Mouse (Mus musculus) forebrain, embryonic 15.5 days (tissue): ENCODE measurements at regions not wholly inside any gene's neighbourhood (a gene's known extent, or its start where the extent isn't known, plus 50 kb on each side); places are given as distances from the start of the nearest gene placed in this dataset.

Experiments used
- ATAC-seq: fragments of 200-750 bp; cut with Nextera tagmentation; replicated peaks from 2 replicates; pipeline ENCODE4 v1.8.0; 2017; ENCODE audit warnings: mild to moderate bottlenecking, moderate TSS enrichment, moderate library complexity
- H3K27ac ChIP-seq: fragments of 300-500 bp; sonication (generic); replicated peaks from 2 replicates; pipeline ENCODE4 v1.5.1; 2015; ENCODE audit warnings: mild to moderate bottlenecking, inconsistent platforms
- H3K27me3 ChIP-seq: fragments of 300-500 bp; sonication (generic); 2 replicates; pipeline ENCODE4 v1.6.1; 2015; ENCODE audit warnings: inconsistent platforms
- H3K36me3 ChIP-seq: fragments of 300-500 bp; sonication (generic); 2 replicates; pipeline ENCODE4 v1.6.1; 2015; ENCODE audit warnings: mild to moderate bottlenecking, inconsistent platforms
- H3K4me1 ChIP-seq: fragments of 300-500 bp; sonication (generic); 2 replicates; pipeline ENCODE4 v1.6.1; 2015; ENCODE audit warnings: inconsistent platforms
- H3K4me2 ChIP-seq: fragments of 300-500 bp; sonication (generic); replicated peaks from 2 replicates; pipeline ENCODE4 v1.6.1; 2015; ENCODE audit warnings: mild to moderate bottlenecking, inconsistent platforms
- H3K4me3 ChIP-seq: fragments of 300-500 bp; sonication (generic); 2 replicates; pipeline ENCODE4 v1.5.1; 2015; ENCODE audit warnings: mild to moderate bottlenecking, inconsistent platforms
- H3K9ac ChIP-seq: fragments of 300-500 bp; sonication (generic); replicated peaks from 2 replicates; pipeline ENCODE4 v1.6.1; 2015; ENCODE audit warnings: mild to moderate bottlenecking, inconsistent platforms
- H3K9me3 ChIP-seq: fragments of 300-500 bp; sonication (generic); 2 replicates; pipeline ENCODE4 v1.6.1; 2016; ENCODE audit warnings: inconsistent platforms
- WGBS: fragments of 180-500 bp; shearing (Covaris S2); methylation state at CpG from one replicate; pipeline ENCODE4 v1.1.7; 2015; ENCODE audit warnings: mixed read lengths; 5-methylcytosine and 5-hydroxymethylcytosine counted together

- Histone ChIP-seq H3K4me2 (no peak overlapping the region), H3K27me3 (no peaks in the 10 kb centered on the region), H3K27ac (no peak overlapping the region), H3K9me3 (no peaks in the 10 kb centered on the region), H3K36me3 (no peaks in the 10 kb centered on the region), H3K9ac (no peak overlapping the region), H3K4me3 (no peak overlapping the region), H3K4me1 (no peaks in the 10 kb centered on the region)
- no peak for ATAC-seq
These were observed 1010.2 kb downstream of the Slitrk1 start for GRCm38 (mm10) chr14:107903717-107904116.

DNA sequence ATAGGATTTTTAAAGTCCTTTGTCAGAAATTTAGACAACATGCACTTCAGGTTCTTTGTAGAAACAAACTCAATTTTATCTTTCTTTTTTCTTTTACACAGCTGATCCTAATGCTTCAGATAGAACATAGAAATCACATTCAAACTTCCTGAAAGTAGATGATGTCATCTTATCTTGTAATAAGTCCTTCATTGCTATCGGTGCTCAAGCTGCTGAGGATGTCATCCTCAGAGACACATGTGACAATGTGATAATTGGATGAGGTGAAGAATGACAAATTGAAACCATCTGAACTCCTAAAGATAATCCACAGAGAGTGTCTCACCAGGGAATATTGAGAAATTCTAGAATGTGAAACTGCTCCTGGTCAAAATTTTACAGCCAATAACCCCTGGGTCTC lies 1012.1 kb downstream of the Slitrk1 start:
- Histone ChIP-seq H3K9ac (no peak overlapping the region), H3K27ac (no peak overlapping the region), H3K4me3 (no peak overlapping the region), H3K4me2 (no peak overlapping the region), H3K27me3 (no peaks in the 10 kb centered on the region), H3K9me3 (no peaks in the 10 kb centered on the region), H3K4me1 (no peaks in the 10 kb centered on the region), H3K36me3 (no peaks in the 10 kb centered on the region)
- no peak for ATAC-seq
- 66% methylated on average over 1 of the region's 1 CpGs for WGBS

DNA sequence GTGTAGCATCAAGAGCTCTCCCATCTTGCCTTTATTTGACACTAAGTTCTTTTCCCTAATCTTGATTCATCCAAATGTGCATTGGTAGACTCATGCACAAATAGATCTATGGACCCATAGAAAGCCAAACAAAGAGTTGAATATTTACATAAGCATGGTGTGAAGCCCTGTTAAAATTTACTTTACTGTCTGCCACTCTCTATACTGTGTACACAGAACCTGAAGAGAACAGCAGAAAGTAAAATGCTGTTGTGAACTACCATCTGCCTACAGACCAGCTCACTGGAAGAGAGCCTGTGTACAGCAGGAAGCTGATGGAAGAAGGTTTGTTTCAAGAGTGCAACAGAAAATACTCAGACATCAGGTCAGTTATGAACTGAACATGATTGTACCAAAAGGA lies 1053.1 kb downstream of the Slitrk1 start:
- no peaks in the 10 kb centered on the region for H3K36me3 ChIP-seq
- H3K4me3 ChIP-seq = no peak overlapping the region
- no peak for ATAC-seq
- no peaks in the 10 kb centered on the region for H3K27me3 ChIP-seq
- no peaks in the 10 kb centered on the region for H3K4me1 ChIP-seq
- no peaks in the 10 kb centered on the region for H3K9me3 ChIP-seq
- no peak overlapping the region for H3K9ac ChIP-seq
- no peak overlapping the region for H3K27ac ChIP-seq
- no peak overlapping the region for H3K4me2 ChIP-seq

DNA sequence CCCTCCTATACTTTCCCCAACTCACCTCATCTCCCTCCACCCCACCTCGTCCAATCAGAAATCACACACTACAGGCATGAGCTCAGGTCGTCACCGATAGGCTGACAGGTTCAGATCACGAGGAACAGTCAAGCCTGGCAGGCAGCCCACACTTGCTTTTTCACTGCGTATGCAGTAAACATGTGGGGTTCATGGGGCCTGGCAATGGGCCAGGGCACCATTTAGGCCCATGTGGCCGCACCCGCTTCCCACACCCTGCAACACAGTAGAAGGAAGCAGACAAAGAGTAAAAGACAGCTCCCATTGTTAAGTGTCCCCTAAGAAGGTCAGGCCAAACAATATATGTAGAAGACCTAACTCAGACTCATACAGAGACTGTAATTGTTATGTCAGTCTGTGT lies 1064.3 kb downstream of the Slitrk1 start:
- no peak for ATAC-seq
- Histone ChIP-seq H3K27ac (no peak overlapping the region), H3K4me2 (no peak overlapping the region), H3K9me3 (no peaks in the 10 kb centered on the region), H3K4me1 (peaks cover 4% of the 10 kb centered on the region), H3K9ac (no peak overlapping the region), H3K27me3 (no peaks in the 10 kb centered on the region), H3K36me3 (no peaks in the 10 kb centered on the region), H3K4me3 (no peak overlapping the region)
- WGBS = 55% methylated on average over 7 of the region's 7 CpGs

- Histone ChIP-seq H3K36me3 (no peaks in the 10 kb centered on the region), H3K27ac (no peak overlapping the region), H3K9me3 (no peaks in the 10 kb centered on the region), H3K9ac (no peak overlapping the region), H3K4me3 (no peak overlapping the region), H3K4me1 (peaks cover 6% of the 10 kb centered on the region), H3K4me2 (no peak overlapping the region), H3K27me3 (no peaks in the 10 kb centered on the region)
- WGBS = 11% methylated on average over 3 of the region's 3 CpGs
- peak; percentile 96 for ATAC-seq
These were observed 1068.4 kb downstream of the Slitrk1 start for GRCm38 (mm10) chr14:107845289-107846215.

- Histone ChIP-seq H3K27me3 (no peaks in the 10 kb centered on the region), H3K27ac (no peak overlapping the region), H3K4me2 (no peak overlapping the region), H3K4me3 (no peak overlapping the region), H3K9me3 (no peaks in the 10 kb centered on the region), H3K4me1 (peaks cover 6% of the 10 kb centered on the region), H3K36me3 (no peaks in the 10 kb centered on the region), H3K9ac (no peak overlapping the region)
- peak; percentile 56; the same call in 1 of the 2 replicates for ATAC-seq
- WGBS = 52% methylated on average over 2 of the region's 2 CpGs
These were observed 1069.4 kb downstream of the Slitrk1 start for GRCm38 (mm10) chr14:107844533-107844932.

- Histone ChIP-seq H3K9me3 (no peaks in the 10 kb centered on the region), H3K27ac (no peak overlapping the region), H3K4me1 (no peaks in the 10 kb centered on the region), H3K9ac (no peak overlapping the region), H3K36me3 (no peaks in the 10 kb centered on the region), H3K4me3 (no peak overlapping the region), H3K27me3 (no peaks in the 10 kb centered on the region), H3K4me2 (no peak overlapping the region)
- 95% methylated on average over 1 of the region's 1 CpGs for WGBS
- ATAC-seq = no peak
These were observed 1081.0 kb downstream of the Slitrk1 start for GRCm38 (mm10) chr14:107832976-107833375.

DNA sequence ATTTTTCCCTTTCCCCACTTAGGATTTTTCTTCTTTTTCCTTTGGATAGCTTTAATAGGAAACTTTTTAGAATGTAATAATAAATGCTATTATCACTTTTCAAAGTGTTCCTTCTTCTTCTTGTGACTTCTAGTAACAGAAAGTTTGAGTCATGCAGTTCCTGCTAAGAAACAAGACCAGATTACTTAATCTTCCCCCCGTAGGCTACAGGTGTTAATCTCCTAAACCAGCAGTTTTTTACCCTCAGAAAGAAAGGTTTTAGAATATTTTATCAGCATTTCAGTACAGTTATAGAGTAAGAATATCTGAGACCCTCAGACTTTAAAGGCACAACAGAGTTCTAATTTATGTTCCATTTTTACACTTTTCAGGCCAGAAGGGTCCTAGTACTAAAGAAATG lies 1128.7 kb downstream of the Slitrk1 start:
- Histone ChIP-seq H3K4me1 (no peaks in the 10 kb centered on the region), H3K27ac (no peak overlapping the region), H3K36me3 (no peaks in the 10 kb centered on the region), H3K9ac (no peak overlapping the region), H3K9me3 (no peaks in the 10 kb centered on the region), H3K4me2 (no peak overlapping the region), H3K4me3 (no peak overlapping the region), H3K27me3 (no peaks in the 10 kb centered on the region)
- 70% methylated on average over 1 of the region's 1 CpGs for WGBS
- no peak for ATAC-seq
